Mouse (Mus musculus): ENCODE measurements around the gene Pla2g4e. TPM values are rescaled to one million over a fixed set of nuclear protein-coding genes. Genes with fewer than 3 reads are reported as not detected.
A peak's percentile ranks its signal among the peaks of the same experiment; 100 is the strongest.
"Not testable (repeated sequence)": the region's sequence is repeated elsewhere in the genome, so short reads cannot be mapped to it uniquely, and the experiment has no call there.

The Pla2g4e gene
- 10 to 100 TPM in 1 of 2 experiments, 1 to 10 TPM in 1; 9.8 to 10.6 TPM for total RNA-seq (2021)
- long read RNA-seq, full-length matches to known transcripts, result 1 of 2 reads
- long read RNA-seq, partial matches to known transcripts, result 0 of 2 reads
- long read RNA-seq, other reads (novel, unspliced or antisense), result 1 of 2 reads

DNA sequence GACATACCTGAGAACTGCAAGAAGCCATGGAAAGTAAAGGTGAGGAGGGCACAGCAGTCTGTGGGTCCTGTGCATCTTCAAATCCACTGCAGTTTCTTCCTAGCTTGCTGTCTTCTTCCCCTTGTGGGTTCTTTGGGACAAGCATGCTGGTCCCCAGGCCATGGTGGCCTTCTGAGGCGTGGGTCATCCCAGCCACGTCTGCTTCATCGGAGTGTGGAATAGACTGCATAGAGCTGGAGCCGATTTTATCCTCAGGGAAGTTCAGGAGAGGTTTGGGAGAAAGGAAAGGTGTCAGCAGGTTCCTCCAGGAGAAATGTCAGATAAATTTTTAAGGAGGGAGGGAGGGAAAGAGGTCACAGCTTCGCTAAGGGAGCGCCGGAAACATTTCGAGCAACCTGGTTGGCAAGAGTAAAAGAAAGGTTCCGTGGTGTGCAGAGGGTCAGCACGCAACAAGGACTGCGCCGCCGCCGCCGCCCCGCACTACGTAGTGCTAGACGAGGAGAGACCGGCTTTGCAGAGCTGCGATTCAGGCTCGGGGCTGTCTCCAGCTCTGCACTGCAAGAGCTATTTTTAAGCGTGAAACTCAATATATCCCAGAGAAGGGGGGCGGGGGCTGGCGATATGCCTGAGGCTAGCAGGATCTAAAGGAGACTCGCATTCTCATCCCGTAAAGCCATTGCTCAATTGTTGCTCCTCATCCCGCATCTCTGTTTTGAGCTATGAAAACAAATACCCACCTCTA is at the start of gene Pla2g4e:
TSS of gene Pla2g4e (minus strand) at position 657 of the 742 bp plus-strand sequence.
- peak in 1 of 2 experiments; percentile 64 for DNase-seq (ENCODE audit: low spot score in 2 of 2)

DNA sequence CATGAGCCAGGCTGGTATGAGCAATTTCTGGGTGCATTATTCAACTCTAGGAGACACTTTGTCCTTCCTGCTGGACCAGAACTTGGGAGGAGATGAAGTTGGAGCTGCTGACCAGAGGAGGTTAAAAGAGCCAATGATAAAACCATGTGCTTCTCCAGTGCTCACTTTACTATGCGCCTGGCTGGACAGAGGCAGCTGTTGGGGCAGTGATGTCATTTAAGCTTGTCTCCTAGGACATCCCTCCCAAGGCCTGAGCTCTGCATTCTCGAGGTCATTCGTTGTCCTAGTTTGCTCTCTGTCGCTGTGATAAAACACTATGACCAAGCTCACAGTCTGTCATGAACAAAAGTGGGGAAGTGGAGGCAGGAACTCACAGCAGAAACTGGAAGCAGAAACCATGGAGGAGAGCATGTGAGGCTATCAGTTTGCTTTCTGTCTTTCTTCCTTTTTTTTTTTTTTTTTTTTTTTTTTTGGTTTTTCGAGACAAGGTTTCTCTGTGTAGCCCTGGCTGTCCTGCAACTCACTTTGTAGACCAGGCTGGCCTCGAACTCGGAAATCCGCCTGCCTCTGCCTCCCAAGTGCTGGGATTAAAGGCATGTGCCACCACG is 46.4 kb upstream of the Pla2g4e start:
- DNase-seq (ENCODE audit: low spot score in 2 of 2), result no peak

DNA sequence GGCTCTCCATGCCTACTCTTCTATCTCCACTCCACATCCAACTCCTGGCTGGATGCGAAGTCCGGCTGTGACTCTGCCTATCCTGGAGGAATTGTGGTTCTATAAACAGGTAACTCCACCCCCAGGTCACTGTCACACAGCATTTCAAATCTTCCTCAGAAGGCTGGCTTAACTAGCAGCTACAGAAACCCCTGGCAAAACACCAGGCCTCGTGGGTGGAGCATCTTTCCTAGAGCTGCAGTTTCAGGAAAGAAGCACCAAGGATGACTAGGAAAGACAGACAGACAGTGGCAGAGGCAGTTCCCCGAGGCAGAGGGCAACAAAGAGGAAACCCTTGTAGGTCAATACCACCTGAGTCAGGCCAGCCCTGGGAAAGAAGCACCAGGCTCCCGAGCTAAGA is 43.9 kb upstream of the Pla2g4e start, which contains the start of gene Pla2g4d:
TSS of gene Pla2g4d (minus strand) at position 203 of the 400 bp plus-strand sequence.
- DNase-seq (ENCODE audit: low spot score in 2 of 2), result no peak

DNA sequence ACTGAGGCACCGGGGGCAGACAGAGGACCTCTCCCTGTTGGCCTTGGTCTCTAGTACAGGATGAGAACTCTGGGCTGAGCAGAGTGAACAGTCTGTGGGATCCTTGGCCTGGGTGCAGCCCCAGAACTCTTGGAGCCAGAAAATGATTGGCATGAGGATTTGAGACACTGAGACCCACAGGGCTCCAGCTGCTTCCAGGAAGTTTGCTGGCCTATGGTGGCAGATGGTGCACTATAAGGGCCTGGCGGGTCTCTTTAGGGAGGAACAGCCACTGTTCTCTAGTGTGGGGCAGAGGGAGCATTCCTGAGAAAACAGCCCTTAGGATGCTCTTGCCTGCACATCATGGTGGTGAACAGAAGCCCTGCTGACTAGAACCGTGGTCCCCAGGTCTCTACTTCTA is 43.3 kb upstream of the Pla2g4e start:
- no peak for DNase-seq (ENCODE audit: low spot score in 2 of 2)

DNA sequence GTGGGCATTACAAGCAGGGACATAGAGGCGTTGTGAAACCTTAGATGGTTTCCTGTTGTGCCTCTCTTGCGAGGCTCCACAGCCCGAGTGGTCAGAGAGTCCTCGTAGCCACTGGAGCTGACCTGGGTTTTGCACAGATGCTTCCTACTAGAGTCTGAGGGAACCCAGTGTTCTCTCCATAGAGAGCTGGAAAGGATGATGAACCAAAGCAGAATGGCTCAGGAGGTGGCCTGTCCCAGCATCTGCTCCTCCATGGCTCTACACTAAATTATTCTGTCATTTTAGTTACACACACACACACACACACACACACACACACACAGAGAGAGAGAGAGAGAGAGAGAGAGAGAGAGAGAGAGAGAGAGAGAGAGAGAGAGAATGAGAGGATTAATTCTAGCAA is 40.5 kb upstream of the Pla2g4e start:
- no peak for DNase-seq (ENCODE audit: low spot score in 2 of 2)

DNA sequence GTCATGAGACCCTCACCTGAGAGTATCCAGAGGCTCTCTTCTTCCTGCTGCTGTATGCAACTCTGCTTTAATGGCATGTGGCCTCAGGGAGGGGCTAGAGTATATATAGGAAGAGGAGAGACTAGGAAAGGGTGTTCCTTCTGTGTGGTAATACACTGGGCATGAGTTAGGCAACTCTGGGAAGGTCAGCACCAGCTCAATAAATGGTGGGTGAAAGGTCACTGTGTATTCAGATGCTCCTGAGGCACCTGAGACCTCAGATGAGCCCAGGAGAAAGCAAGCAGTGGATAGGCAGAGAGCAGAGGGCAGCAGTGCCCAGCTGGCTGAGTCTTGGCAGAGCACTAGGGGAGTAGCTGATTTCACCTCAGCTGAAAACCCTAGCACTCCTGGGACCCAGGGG is 39.6 kb upstream of the Pla2g4e start:
- no peak for DNase-seq (ENCODE audit: low spot score in 2 of 2)

DNA sequence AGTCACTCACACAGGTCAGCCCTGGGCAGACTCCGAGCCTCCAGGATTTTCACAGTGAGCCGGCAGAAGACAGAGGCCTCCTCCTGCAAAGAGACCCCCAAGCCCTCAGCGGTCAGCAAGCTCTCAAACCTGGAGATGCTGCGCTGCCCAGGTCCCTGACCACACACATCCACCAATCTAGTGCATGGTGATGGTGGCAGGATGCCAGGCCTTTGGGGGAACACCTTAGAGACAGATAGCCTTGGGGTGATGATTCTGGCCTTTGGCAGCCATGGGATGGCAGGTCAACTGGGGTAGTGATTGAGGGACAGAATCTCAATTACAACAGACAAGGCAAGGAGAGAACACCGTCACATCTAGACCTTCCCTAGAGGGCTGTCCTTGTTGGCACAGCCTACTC is 39.0 kb upstream of the Pla2g4e start:
- DNase-seq (ENCODE audit: low spot score in 2 of 2), result no peak

DNA sequence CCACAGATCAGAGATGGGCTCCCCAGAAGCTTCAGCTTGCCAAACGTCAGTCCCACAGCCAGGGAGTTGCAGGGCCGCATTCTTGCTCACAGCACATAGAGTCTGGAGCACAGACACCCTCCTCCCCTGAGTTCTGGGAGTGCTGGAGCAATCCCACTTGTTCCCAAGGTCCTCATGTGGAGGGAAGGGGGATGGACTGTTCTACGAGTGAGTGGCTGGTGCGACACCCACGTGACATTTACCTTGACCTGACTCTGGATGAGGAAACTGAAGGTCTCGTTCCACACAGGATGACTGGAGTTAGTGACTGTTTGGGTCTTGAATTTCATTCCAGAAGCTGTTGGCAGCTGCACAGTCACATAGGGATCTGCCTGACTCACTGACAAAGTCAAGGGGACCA is 38.4 kb upstream of the Pla2g4e start:
- no peak for DNase-seq (ENCODE audit: low spot score in 2 of 2)

DNA sequence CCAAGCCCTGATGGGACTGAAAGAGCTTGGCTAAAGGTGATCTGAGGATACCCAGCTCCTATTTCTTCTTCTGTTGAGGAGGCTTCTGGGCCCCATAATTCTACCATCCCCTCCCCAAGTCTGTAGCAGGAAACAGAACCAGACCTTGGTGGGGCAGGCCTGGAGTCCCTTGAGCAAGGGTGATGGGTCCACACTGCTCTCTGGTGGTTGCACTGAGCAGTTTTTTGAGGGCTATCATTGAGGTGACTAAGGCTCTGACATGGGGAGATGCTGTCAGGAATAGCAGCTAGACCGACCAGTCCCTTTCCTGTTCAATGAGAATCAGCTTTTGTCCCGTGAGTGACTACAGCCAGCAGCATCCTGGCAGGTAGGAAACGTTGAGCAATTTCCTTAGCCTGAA is 36.1 kb upstream of the Pla2g4e start:
- no peak for DNase-seq (ENCODE audit: low spot score in 2 of 2)

DNA sequence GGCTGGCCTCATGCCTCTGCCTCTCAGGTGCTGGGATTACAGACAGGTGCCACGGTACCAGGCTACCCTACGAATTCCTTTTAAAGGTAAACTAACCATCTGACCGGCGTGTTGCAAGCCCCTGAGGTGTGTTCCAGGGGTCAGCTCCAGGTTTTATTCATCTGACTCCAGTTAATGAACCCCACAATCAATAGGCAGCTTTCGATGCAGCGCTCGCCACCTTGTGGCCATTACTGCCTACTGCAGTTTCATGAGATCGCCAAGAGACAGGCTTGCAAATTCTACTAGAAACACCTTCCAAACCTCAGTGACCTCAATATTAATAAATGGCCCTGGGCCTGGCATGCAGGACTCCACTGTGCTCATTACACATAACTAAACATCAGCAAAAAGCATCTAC is 34.8 kb upstream of the Pla2g4e start:
- DNase-seq (ENCODE audit: low spot score in 2 of 2), result peak; percentile 45 to 77

DNA sequence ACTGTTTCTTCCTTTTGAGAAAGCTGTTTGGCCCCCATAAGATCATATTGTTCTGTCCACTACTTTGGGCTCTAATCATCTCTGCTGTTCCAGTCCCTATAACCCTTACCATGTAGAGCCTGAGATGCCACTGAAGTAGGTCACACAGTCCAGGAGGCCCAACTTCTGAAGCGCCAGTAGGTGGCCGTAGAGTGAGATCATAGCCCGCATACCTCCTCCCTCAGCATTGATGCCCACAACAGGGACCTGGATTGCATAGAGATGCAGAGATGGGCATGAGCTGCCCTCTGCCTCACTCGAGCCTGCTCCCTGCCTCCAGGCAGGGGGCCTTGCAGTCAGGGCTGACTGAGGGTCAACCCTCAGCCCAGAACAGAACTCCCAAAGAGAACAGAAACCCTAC is 31.8 kb upstream of the Pla2g4e start:
- no peak for DNase-seq (ENCODE audit: low spot score in 2 of 2)

DNA sequence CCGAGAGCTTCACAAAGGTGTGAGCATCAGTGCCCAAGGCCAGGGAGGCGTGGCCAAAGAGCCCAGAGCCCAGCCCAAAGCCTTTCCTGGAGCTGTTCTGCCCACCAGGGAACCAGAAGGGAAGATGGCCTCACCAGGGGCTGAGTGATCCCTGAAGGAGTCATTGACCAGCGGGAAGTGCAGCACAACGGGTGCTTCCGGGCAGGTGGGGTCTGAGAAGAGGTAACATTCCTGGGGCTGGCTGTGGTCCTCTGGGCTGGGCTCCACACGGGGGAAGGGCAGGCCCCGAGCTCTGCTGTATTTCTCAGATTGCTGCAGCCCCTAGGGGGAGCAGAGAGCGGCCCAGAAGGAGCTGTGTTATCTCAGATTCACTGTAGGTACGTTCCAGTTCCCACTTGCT is 23.5 kb upstream of the Pla2g4e start:
- DNase-seq (ENCODE audit: low spot score in 2 of 2), result no peak

DNA sequence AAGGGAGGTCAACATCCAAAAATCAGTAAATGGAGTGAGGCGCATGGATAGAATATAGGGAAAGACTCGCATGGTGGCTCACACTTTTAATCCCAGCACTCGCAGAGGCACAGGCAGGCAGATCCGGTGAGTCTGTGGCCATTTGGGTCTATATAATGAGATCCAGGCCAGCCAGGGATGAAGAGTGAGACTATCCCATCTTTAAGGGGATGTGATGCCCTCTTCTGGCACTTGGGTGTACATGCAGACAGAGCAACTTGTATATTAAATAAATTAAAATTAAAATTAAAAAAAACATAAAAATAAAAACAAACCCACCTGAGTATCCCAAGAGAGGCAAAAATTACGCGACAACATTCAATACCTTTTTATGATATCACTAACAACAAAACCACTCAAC is 20.4 kb upstream of the Pla2g4e start:
- DNase-seq (ENCODE audit: low spot score in 2 of 2), result no peak

DNA sequence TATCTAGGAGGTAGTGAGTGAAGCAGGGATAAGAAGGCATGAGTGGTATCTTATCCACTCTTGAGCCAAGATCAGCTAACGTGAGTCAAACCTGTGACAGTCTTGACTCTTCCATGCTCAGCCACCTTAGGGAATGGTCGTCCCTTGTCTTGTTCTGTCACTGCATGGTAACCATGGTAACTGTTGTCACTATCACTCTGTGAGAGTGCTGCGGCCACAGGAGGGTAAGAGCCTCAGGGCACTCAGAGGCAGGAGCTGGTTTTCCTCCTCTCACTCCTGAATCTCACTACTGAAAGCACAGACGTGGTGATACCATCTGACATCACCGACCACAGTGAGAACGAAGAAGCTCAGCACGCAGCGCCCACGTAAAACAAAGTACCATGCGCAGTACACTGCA is 19.7 kb upstream of the Pla2g4e start:
- no peak for DNase-seq (ENCODE audit: low spot score in 2 of 2)

DNA sequence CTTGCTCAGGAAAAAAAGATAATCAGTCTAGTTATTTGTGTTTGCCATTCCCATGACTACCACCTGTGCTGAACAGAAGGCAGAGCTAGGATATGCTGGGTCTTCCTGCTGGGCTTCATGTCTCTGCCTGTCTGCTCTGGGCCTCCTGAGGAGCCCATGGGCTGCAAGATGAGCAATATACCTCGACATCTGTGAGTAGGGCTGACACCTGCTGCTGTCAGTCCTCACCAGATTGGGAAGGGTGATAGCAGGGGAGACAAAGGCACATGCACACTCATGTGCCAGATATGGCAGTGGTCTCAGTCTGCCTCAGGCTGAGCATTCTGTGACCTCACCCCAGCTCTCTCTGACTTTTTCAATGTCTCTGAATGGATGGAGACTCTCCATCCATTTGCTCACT is 17.7 kb upstream of the Pla2g4e start:
- no peak for DNase-seq (ENCODE audit: low spot score in 2 of 2)

DNA sequence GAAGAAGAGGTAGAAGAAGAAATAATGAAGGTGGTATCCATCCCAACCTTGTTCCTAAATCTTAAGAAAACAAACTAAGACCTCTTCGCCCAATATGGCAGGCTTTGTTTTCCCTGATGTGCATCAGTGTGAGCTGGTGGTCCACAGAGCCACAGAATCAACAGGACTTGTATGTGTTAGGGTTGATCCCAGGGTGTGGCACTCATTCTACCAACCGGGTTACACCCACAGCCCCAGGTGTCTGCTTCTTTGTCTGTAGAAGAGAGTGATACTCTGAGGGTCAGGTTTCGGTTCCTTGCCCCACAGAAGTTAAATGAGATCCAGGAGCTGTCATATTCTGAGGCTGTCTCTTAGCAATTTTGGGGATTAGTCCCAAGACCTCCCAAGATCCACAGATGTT is 16.2 kb upstream of the Pla2g4e start:
- DNase-seq (ENCODE audit: low spot score in 2 of 2), result no peak

DNA sequence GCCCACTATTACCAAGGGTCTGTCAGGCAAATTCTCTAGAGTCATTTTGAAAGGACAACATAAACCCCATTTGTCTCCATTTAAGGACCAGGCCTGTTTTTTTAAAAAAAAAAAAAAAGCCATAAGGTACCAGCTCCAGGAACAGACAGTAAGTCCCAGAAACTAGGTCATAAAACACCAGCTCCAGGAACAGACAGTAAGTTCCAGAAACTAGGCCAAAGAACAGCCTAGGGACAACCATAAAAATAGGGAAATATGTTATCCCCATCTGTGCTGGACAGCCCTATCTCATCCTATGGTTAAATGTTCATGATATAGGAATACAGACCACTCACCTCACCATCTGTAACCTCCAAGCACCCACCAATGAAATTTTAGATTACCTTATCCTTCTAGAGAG is 11.1 kb upstream of the Pla2g4e start:
- no peak for DNase-seq (ENCODE audit: low spot score in 2 of 2)

DNA sequence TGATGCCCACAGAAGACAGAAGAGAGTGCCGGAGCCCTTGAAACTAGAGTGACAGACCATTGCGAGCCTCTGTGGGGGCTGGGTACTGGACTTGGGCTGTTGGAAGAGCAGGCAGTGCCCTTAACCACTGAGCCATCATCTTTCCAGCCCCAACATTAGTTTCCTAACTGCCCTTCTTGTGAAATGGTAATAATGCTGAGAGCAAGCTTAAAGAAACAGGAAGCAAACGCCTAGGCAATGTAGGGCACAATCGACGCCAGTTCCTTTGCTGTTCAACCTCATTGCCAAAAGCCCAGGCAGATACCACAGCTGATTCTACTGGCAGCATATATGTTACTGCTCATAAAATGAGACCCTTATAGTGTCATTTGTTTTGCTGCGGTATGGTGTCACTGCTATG is 7.5 kb upstream of the Pla2g4e start:
- no peak for DNase-seq (ENCODE audit: low spot score in 2 of 2)

DNA sequence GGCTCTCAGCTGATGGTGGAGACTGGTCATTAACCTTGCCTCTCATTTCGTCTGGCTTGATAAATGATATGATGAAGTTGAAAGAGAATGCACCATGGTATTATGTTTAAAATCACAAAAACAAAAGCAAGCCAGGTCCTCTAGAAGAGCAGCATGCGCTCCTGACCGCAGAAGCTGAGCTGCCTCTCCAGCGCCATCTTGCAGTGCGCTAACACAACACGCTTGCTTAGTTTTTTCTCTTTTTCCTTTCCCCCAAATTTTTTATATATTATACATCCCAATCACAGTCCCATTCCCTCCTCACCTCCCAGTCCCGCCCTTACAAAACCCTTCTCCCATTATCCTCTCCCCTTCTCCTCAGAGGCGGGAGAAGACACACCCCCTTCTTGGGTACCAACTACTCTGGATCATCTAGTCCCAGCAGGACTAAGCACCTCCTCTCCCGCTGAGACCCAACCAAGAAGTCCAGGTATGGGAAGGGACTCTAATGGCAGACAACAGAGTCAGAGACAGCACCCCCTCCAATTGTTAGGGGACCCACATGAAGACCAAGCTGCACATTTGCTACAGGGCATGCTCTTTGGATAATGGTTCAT is 384 bp upstream of the Pla2g4e start:
- DNase-seq (ENCODE audit: low spot score in 2 of 2), result peak in 1 of 2 experiments; percentile 56

DNA sequence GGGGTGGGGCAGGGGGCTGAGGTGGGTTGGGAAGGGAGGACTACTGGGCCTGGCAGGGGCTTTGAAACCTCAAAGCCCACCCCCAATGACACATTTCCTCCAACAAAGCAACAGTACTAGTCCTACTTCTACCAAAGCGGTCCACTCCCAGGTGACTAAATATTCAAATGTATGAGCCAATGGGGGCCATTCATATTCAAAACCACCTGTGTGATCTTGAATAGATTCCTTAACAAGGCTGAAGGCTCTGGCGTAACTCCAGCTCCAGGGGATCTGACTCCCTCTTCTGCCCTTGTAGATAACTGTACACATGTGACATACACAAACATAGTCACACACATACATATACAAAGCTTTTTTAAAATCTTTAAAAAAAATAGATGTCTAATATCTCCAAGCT is 1.1 kb downstream of the Pla2g4e start:
- DNase-seq (ENCODE audit: low spot score in 2 of 2), result no peak

DNA sequence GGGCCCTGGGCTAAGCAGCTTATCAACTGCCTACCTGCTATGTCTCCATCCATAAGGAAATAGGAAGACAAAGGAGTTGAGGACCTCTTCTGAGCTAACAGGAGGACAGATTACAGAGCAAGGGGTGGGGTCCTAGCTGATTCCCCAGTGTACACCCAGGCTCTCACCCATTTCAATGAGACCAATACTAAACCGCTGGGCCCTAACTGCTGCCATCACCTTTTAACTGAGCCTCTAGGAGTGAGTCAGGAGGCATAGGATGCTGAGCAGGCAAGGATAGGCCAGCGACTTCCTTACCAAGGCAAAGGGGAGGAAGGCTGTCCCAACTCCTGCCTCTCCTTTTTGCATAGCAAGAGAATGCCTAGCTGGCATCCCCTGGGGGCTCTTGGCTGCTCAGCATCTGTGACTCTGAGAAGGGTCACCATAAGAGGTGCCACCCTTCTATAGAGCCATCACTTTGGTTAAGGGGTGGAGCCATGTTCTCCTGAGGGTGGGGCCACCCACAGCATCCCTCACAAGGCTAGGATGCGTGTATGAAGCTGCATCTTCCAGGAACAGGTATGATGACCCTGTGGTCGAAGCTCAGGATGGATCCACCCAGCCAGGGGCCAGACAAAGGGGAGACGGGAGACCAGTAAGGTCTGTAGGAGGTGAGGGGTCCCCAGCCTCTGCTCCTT is 2.2 kb downstream of the Pla2g4e start:
- no peak for DNase-seq (ENCODE audit: low spot score in 2 of 2)

DNA sequence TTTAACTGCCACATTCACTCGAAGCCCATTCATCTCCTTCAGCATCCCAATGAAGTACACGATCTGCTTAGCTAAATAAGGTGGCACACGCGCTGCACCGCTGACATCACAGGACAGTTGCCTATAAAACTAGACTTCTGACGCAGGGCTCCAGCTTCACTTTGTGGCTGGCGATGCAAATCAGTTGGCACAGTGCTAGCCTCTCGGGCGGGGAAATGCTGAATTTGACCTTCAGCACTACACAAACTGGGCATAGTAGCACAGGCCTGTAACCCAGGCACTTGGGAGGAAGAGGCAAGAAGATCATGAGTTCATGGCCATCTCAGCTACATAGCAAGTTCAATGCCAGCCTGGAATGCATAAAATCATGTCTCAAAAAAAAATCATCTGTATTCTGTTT is 6.4 kb downstream of the Pla2g4e start:
- not testable (repeated sequence) for DNase-seq (ENCODE audit: low spot score in 2 of 2)
